Mouse (Mus musculus): Measurements from ENCODE around the gene Mtmr6.

- TF ChIP-seq CTCF (IDR thresholded peaks at IDR 0.05; ENCODE audit: insufficient read depth, low read length) (no peak), POLR2A (IDR thresholded peaks at IDR 0.05; ENCODE audit: borderline replicate concordance, extremely low read depth, low read depth, low read length) (no peak)
Measured at GRCm38 (mm10) chr14:60216125-60216524, 48.9 kb upstream of the Mtmr6 start.
